Mouse (Mus musculus): Measurements from ENCODE around the gene Srsf2. TPM values are rescaled to one million over a fixed set of nuclear protein-coding genes. Genes with fewer than 3 reads are reported as not detected.
A peak's percentile ranks its signal among the peaks of the same experiment; 100 is the strongest.
"Not testable (repeated sequence)": the region's sequence is repeated elsewhere in the genome, so short reads cannot be mapped to it uniquely, and the experiment has no call there.

The Srsf2 gene
- polyA plus RNA-seq, 1 experiment from 2014 or later: 389 TPM

DNA sequence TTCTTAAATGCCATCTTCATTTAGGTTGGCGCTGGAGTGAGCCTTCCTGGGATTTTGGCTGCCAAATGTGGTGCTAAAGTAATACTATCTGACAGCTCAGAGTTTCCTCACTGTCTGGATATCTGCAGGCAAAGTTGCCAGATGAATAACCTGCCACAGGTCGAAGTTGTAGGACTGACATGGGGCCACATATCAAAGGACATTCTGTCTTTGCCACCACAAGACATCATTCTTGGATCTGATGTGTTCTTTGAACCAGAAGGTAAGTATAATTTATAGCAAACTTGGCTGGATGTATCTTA lies 4.1 kb downstream of the Srsf2 start:
- not testable (repeated sequence) for H3K4me2 ChIP-seq (ENCODE audit: low read depth, low read length); ATAC-seq; H3K27ac ChIP-seq (ENCODE audit: low read length); H3K36me3 ChIP-seq (ENCODE audit: control insufficient read depth, insufficient read depth, low read length); H3K9me3 ChIP-seq (ENCODE audit: control insufficient read depth, low read length); H3K4me3 ChIP-seq (ENCODE audit: low read length); H3K9ac ChIP-seq (ENCODE audit: low read depth, low read length); H3K27me3 ChIP-seq (replicated peaks; ENCODE audit: control insufficient read depth, insufficient read depth, low read length)
- 79% methylated on average over 2 of the region's 2 CpGs for WGBS
- peaks cover 14% of the 10 kb centered on the region; the same call in 1 of the 2 replicates for H3K4me1 ChIP-seq (ENCODE audit: control insufficient read depth, insufficient read depth, low read length)

DNA sequence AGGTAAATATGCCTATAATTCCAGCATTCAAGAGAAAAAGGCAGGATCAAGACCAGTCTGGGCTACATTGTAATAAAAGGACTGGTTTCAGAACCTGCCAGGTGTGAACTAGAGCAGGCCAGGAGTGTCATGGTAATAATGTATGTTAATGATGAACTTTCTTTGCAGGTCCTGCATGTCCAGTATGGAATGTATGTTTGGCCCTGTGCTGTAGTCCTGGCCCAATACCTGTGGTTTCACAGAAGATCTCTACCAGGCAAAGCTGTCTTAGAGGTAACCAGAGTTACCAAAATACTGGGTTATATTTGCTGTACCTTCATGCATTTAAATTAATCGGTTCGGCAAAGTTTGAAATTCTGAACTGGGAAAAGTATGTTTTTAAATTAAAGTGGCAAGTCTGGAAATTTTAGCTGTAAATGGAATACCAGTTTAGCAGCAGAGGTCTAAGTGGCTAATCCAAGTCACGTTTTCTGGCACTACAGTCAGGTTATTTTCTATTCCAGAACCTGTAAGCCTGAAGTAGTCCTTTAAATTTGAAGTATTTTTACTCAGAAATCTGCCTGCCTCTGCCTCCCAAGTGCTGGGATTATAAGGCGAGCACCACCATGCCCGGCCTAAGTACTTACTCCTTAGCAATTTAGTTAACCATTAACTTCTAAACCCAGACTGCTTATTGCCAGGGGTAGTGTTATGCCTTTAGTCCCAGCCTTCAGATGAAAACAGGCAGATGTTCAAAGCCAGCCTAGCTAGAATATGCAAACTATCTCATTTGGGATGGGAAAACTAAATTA lies 4.6 kb downstream of the Srsf2 start:
- WGBS: 71% methylated on average over 5 of the region's 5 CpGs
- no peaks in the 10 kb centered on the region for H3K27me3 ChIP-seq (replicated peaks; ENCODE audit: control insufficient read depth, insufficient read depth, low read length)
- ATAC-seq: no peak
- no peaks in the 10 kb centered on the region for H3K9me3 ChIP-seq (ENCODE audit: control insufficient read depth, low read length)
- H3K4me1 ChIP-seq (ENCODE audit: control insufficient read depth, insufficient read depth, low read length): peaks cover 14% of the 10 kb centered on the region; the same call in 1 of the 2 replicates
- no peak overlapping the region for H3K4me3 ChIP-seq (ENCODE audit: low read length)
- no peak overlapping the region for H3K4me2 ChIP-seq (ENCODE audit: low read depth, low read length)
- no peak overlapping the region for H3K27ac ChIP-seq (ENCODE audit: low read length)
- peaks cover 5% of the 10 kb centered on the region; the same call in 1 of the 2 replicates for H3K36me3 ChIP-seq (ENCODE audit: control insufficient read depth, insufficient read depth, low read length)
- no peak overlapping the region for H3K9ac ChIP-seq (ENCODE audit: low read depth, low read length)

DNA sequence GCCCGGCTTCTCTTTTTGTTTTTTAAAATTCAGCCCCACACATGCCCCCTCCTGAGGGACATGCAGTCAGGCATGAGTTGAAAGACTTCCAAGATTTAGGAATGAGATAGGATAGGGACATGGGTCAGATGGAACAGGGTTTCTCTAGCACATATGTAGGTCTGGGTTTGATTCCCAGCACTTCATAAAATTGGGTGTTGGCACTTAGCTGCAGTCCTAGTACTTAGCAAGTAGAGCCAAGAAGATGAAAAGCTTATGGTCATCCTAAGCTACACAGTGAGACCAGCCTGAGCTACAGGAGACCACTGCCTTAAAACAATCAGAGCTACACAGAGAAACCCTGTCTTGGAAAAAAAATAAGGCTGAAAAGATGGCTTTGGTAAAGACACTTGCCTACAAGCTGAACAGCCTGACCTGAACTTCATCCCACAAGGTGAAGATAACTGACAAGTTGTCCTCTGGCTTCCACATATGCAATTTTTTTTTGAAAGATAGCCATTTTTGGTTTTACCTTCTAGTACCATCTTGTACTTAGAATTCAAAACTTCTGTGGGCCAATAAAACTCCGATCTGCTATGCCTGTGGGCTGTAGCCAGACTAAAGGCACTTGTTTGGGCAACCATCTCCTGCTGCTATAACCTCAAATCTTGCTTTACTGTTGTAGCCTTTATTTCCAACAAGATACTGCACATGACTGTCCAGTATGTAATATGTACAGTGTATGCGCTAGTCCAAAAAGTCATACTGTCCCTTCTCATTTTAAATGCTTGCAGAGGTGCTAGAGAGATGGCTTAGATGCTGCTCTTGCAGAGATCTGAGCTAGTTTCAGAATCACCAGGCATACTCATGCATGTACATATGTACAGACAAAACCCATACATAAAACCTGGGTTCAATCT lies 5.5 kb downstream of the Srsf2 start:
- Histone ChIP-seq H3K9me3 (ENCODE audit: control insufficient read depth, low read length) (no peaks in the 10 kb centered on the region), H3K9ac (ENCODE audit: low read depth, low read length) (no peak overlapping the region), H3K27me3 (replicated peaks; ENCODE audit: control insufficient read depth, insufficient read depth, low read length) (no peaks in the 10 kb centered on the region), H3K36me3 (ENCODE audit: control insufficient read depth, insufficient read depth, low read length) (peaks cover 5% of the 10 kb centered on the region; the same call in 1 of the 2 replicates), H3K4me2 (ENCODE audit: low read depth, low read length) (no peak overlapping the region), H3K4me1 (ENCODE audit: control insufficient read depth, insufficient read depth, low read length) (peaks cover 14% of the 10 kb centered on the region; the same call in 1 of the 2 replicates), H3K4me3 (ENCODE audit: low read length) (no peak overlapping the region), H3K27ac (ENCODE audit: low read length) (no peak overlapping the region)
- WGBS: 90% methylated on average over 3 of the region's 3 CpGs
- no peak for ATAC-seq

DNA sequence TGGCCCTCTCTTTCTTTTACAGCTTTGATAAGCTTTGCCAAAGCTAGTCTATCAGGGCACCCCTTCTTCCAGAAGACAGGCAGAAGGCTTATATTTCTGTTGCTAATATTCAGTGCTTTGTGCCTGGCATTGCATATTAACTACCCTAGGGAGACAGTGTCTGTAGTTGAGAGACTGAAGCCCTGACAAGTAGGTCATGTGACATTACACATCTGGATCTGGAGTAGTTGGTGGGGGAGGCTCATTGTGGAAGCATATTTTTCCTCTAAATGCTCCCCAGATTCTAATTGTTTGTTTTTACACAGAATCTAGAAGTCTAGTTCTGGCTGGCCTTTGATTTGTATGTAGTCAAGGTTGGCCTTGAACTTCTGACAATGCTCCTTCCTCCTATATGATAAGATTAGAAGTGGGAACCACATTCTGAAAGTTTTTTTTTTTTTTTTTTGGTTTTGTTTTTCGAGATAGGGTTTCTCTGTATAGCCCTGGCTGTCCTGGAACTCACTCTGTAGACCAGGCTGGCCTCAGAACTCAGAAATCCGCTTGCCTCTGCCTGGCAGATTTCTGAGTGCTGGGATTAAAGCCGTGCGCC lies 6.2 kb downstream of the Srsf2 start:
- Histone ChIP-seq H3K27me3 (replicated peaks; ENCODE audit: control insufficient read depth, insufficient read depth, low read length) (no peaks in the 10 kb centered on the region), H3K4me3 (ENCODE audit: low read length) (no peak overlapping the region), H3K9ac (ENCODE audit: low read depth, low read length) (no peak overlapping the region), H3K9me3 (ENCODE audit: control insufficient read depth, low read length) (no peaks in the 10 kb centered on the region), H3K4me1 (ENCODE audit: control insufficient read depth, insufficient read depth, low read length) (peaks cover 14% of the 10 kb centered on the region; the same call in 1 of the 2 replicates), H3K4me2 (ENCODE audit: low read depth, low read length) (no peak overlapping the region), H3K36me3 (ENCODE audit: control insufficient read depth, insufficient read depth, low read length) (peaks cover 5% of the 10 kb centered on the region; the same call in 1 of the 2 replicates), H3K27ac (ENCODE audit: low read length) (no peak overlapping the region)
- WGBS: 84% methylated on average over 4 of the region's 4 CpGs
- ATAC-seq: no peak

DNA sequence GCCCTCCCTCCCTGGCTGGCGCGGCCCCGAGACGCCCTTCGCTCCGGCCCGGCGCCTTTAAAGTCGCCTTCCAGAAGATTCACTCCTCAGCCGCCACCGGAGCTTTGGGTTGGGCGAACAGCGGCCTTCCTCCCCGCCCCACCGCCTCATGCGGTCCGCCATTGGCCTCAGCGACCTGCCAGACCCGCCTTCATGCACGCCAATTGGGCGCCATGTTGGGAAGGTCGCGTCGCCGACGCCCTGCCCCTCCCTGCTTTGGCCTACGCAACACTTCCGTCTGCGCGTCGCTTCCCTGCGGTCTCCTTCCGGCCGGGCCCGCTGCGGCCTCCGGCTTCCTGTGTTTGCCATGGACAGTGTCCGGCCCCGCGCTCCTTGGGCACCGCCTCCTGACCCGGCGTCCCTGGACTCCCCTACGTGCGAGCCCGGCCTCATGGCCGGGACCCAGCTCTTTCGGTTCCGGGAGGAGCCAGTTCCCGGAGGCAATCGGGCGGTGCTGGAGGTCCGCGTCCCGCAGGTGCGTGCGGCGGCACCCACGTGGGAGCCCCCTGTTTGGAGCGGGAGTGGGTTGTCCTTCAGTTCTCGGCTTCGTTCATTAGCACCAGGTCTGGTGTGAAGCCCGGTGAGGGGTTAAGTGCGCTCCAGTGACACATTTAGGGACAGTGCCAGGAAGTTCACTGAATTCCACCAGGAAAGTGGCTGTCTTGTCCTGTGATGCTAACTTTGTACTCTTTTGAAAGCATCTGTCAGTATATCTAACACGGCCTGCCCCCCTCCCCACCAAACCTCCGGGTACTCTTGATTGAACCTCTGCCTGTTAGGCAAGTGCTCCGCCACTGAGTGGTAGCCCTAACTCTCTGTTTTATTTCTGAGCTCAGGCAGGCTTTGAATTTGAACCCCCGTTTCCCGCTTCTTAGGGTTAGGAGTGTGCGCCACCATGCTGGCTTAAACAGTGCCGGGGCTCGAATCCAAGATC lies 9.3 kb downstream of the Srsf2 start, which contains the start of the genes Mettl23 and Jmjd6:
TSS of gene Mettl23 (plus strand) at position 18 of the 973 bp plus-strand sequence.
TSS of gene Jmjd6 (minus strand) at position 189 of the 973 bp plus-strand sequence.
- Histone ChIP-seq H3K4me2 (ENCODE audit: low read depth, low read length) (peak within 1 kb of the TSS; percentile 82), H3K27me3 (replicated peaks; ENCODE audit: control insufficient read depth, insufficient read depth, low read length) (no peaks in the 10 kb centered on the region), H3K9ac (ENCODE audit: low read depth, low read length) (peak within 1 kb of the TSS; percentile 96), H3K4me1 (ENCODE audit: control insufficient read depth, insufficient read depth, low read length) (peaks cover 39% of the 10 kb centered on the region), H3K27ac (ENCODE audit: low read length) (peak within 1 kb of the TSS; percentile 100), H3K36me3 (ENCODE audit: control insufficient read depth, insufficient read depth, low read length) (peaks cover 19% of the 10 kb centered on the region; the same call in 1 of the 2 replicates), H3K9me3 (ENCODE audit: control insufficient read depth, low read length) (no peaks in the 10 kb centered on the region), H3K4me3 (ENCODE audit: low read length) (peak within 1 kb of the TSS; percentile 84)
- under 1% methylated on average over 72 of the region's 72 CpGs for WGBS
- ATAC-seq: peak; percentile 96

DNA sequence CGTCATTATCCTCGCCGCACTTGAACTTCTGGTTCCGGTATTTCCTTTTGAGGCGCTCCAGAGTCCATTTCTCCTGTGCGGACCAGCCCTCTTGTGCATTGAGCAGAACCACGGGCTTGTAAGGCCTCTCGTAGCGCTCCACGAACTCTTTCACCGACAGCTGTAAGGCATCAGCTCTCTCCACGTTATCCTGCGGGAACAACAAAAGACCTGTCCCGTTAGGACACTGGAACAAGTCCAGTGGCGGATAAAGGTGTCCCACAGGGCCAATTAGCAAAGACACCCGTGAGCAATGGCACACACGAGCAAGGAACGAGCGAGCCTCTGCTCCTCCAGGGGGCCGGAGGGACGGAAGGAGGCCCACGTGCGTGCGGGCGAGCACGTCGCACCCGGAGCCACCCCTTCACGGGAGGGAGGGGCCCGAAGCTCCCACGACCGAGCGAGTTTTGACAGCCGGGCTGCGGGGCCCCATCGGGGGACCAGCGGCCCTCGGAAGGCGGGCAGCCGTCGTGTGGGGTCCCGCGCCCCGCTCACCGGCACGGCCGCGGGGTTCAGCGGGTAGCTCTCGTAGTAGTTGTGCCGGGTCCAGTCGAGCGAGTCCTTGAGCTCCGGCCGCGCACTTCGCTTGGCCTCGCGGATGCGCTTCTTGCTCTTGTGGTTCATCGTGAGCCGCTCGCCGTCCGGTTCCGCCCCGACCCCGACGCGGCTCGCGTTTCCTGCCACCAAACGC lies 10.2 kb downstream of the Srsf2 start:
- peak overlapping the region; percentile 84 for H3K4me3 ChIP-seq (ENCODE audit: low read length)
- no peaks in the 10 kb centered on the region for H3K9me3 ChIP-seq (ENCODE audit: control insufficient read depth, low read length)
- peak overlapping the region; percentile 100 for H3K27ac ChIP-seq (ENCODE audit: low read length)
- ATAC-seq: peak; percentile 63
- no peaks in the 10 kb centered on the region for H3K27me3 ChIP-seq (replicated peaks; ENCODE audit: control insufficient read depth, insufficient read depth, low read length)
- peak overlapping the region; percentile 96 for H3K9ac ChIP-seq (ENCODE audit: low read depth, low read length)
- peak overlapping the region; percentile 74 for H3K4me2 ChIP-seq (ENCODE audit: low read depth, low read length)
- under 1% methylated on average over 71 of the region's 73 CpGs for WGBS
- H3K36me3 ChIP-seq (ENCODE audit: control insufficient read depth, insufficient read depth, low read length): peaks cover 19% of the 10 kb centered on the region; the same call in 1 of the 2 replicates
- H3K4me1 ChIP-seq (ENCODE audit: control insufficient read depth, insufficient read depth, low read length): peaks cover 42% of the 10 kb centered on the region

DNA sequence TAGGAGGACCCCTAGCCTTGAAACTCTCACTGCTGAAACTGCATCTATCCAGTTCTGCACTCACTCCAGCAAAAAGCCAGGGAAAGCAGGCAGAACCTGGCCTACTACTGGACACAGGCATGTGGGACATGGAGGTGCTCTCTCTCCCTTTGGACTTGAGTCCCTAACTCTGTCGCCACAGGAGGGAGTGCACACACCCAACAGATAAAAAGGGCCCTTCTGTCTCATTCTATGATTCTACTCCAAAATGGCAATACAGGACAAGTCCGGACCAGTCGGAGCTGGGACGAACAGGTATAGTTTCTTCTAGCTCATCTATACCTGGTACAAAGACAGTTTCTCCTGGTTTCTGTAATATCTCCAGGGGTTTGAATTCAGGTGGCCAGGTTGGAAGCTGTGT lies 12.1 kb downstream of the Srsf2 start:
- WGBS: 83% methylated on average over 4 of the region's 4 CpGs
- H3K27ac ChIP-seq (ENCODE audit: low read length): 0 out of 2 replicates have a peak overlapping the region, but pooled peaks have one; percentile 1
- H3K36me3 ChIP-seq (ENCODE audit: control insufficient read depth, insufficient read depth, low read length): peaks cover 23% of the 10 kb centered on the region
- no peaks in the 10 kb centered on the region for H3K27me3 ChIP-seq (replicated peaks; ENCODE audit: control insufficient read depth, insufficient read depth, low read length)
- ATAC-seq: no peak
- peak overlapping the region; percentile 96 for H3K9ac ChIP-seq (ENCODE audit: low read depth, low read length)
- H3K9me3 ChIP-seq (ENCODE audit: control insufficient read depth, low read length): no peaks in the 10 kb centered on the region
- peak overlapping the region; percentile 84 for H3K4me3 ChIP-seq (ENCODE audit: low read length)
- peaks cover 37% of the 10 kb centered on the region for H3K4me1 ChIP-seq (ENCODE audit: control insufficient read depth, insufficient read depth, low read length)
- peak overlapping the region; percentile 74 for H3K4me2 ChIP-seq (ENCODE audit: low read depth, low read length)

DNA sequence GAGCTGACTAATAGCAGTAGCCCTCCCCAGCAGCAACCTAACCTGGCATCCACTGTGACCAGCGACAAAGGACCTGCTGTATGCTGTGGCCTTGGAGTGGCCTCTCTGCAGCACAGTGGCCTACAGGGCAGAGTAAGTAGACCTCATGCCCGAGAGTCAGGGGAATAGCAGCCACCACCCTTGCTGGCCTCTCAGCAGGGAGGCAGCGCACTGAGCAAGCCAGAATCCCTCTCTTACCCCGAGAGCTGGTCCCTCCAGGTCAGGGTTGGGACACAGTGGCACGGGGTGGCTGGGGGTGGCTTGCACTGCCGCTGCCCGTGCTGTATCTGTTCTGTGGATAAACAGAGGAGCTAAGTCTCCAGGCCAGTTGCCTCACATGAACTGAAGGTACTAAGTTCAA lies 13.3 kb downstream of the Srsf2 start:
- peak overlapping the region; percentile 41; the same call in 1 of the 2 replicates for H3K9ac ChIP-seq (ENCODE audit: low read depth, low read length)
- H3K27ac ChIP-seq (ENCODE audit: low read length): 0 out of 2 replicates have a peak overlapping the region, but pooled peaks have one; percentile 12
- peaks cover 23% of the 10 kb centered on the region for H3K36me3 ChIP-seq (ENCODE audit: control insufficient read depth, insufficient read depth, low read length)
- H3K4me2 ChIP-seq (ENCODE audit: low read depth, low read length): peak overlapping the region; percentile 8; the same call in 1 of the 2 replicates
- H3K4me3 ChIP-seq (ENCODE audit: low read length): peak overlapping the region; percentile 9; the same call in 1 of the 2 replicates
- no peak for ATAC-seq
- 67% methylated on average over 7 of the region's 7 CpGs for WGBS
- no peaks in the 10 kb centered on the region for H3K9me3 ChIP-seq (ENCODE audit: control insufficient read depth, low read length)
- H3K4me1 ChIP-seq (ENCODE audit: control insufficient read depth, insufficient read depth, low read length): peaks cover 36% of the 10 kb centered on the region
- no peaks in the 10 kb centered on the region for H3K27me3 ChIP-seq (replicated peaks; ENCODE audit: control insufficient read depth, insufficient read depth, low read length)
